Mouse (Mus musculus) liver, adult 2 months (tissue): ENCODE results near the gene Zcchc12. TPM values are rescaled to one million over a fixed set of nuclear protein-coding genes. Genes with fewer than 3 reads are reported as not detected.

ENCODE experiments used
- DNase-seq: peaks from one replicate; pipeline ENCODE4 v3.0.0-alpha.2; 2011; ENCODE audit warnings: low read depth, low spot score; ENCODE audit errors: extremely low read depth
- H3K27ac ChIP-seq: fragments of 200-500 bp; replicated peaks from 2 replicates; pipeline ENCODE4 v1.5.1; 2012; ENCODE audit warnings: low read depth, mild to moderate bottlenecking, control low read depth, inconsistent platforms, low read length; ENCODE audit not compliant: insufficient read depth
- H3K27me3 ChIP-seq: fragments of 200-500 bp; 2 replicates; pipeline ENCODE4 v1.6.1; 2012; ENCODE audit warnings: mild to moderate bottlenecking, moderate library complexity, low read length, inconsistent platforms; ENCODE audit not compliant: control insufficient read depth, insufficient read depth
- H3K36me3 ChIP-seq: fragments of 200-500 bp; 2 replicates; pipeline ENCODE4 v1.6.1; 2012; ENCODE audit warnings: low read length, inconsistent platforms; ENCODE audit not compliant: control insufficient read depth, insufficient read depth
- H3K4me1 ChIP-seq: fragments of 200-500 bp; 2 replicates; pipeline ENCODE4 v1.6.1; 2011; ENCODE audit warnings: low read length; ENCODE audit not compliant: control insufficient read depth, insufficient read depth
- H3K4me3 ChIP-seq: fragments of 200-500 bp; 2 replicates; pipeline ENCODE4 v1.5.1; 2011; ENCODE audit warnings: low read depth, mild to moderate bottlenecking, control low read depth, low read length, moderate library complexity; ENCODE audit not compliant: insufficient read depth
- H3K79me2 ChIP-seq: fragments of 200-500 bp; 2 replicates; pipeline ENCODE4 v1.6.1; 2012; ENCODE audit warnings: inconsistent platforms, mild to moderate bottlenecking, low read length, moderate library complexity; ENCODE audit not compliant: control insufficient read depth, insufficient read depth
- H3K9ac ChIP-seq: fragments of 200-500 bp; 2 replicates; pipeline ENCODE4 v1.6.1; 2012; ENCODE audit warnings: low read depth, mild to moderate bottlenecking, control low read depth, inconsistent platforms, low read length
- CTCF ChIP-seq: fragments of 200-500 bp; IDR thresholded peaks from 2 replicates; pipeline ENCODE4 v1.5.1; 2011; ENCODE audit warnings: low read depth, low read length, control low read depth
- POLR2A ChIP-seq: fragments of 200-500 bp; IDR thresholded peaks from 2 replicates; pipeline ENCODE4 v1.6.1; 2011; ENCODE audit warnings: low read length, control low read depth; ENCODE audit not compliant: insufficient read depth; ENCODE audit errors: extremely low read depth
- WGBS: fragments of 180-500 bp; shearing (Covaris S2); methylation state at CpG from one replicate; pipeline ENCODE4 v1.1.7; 2018; 5-methylcytosine and 5-hydroxymethylcytosine counted together
- polyA plus RNA-seq: library from polyadenylated mRNA; depleted of rRNA; stranded (reverse); fragments of >200 nt; gene quantifications from 2 replicates; pipeline ENCODE4 v1.2.3, GENCODE M21; 2012
- total RNA-seq: library from RNA; depleted of rRNA; stranded (reverse); fragments of >200 nt; gene quantifications from 2 replicates; pipeline ENCODE4 v1.2.3, GENCODE M21; 2014

Gene Zcchc12
- total and polyA plus RNA-seq, 2 experiments = not detected

DNA sequence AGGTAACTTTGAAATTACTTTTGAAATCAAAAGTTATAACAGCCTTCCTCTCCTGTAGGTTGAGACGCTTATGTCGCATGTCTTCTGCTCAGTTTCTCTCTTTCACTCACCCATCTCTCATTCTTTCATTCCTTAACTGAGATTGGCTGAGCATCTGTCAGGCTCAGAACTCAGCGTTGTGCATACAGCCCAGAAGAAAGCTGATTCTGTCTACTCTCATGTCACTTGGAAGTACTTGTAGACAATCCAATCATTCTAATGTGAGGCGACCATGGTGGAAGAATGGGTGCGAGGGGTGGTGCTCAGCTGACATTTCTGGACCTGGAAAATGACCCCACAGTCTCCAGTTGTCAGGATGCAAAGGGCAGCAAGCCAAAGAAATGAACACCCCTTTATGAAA lies 9.7 kb upstream of the Zcchc12 start:
- TF ChIP-seq POLR2A = no peak
- no peak for TF ChIP-seq CTCF
- H3K36me3 ChIP-seq = no peaks in the 10 kb centered on the region
- no peak overlapping the region for H3K4me3 ChIP-seq
- H3K4me1 ChIP-seq = no peaks in the 10 kb centered on the region
- H3K27me3 ChIP-seq = no peaks in the 10 kb centered on the region
- H3K27ac ChIP-seq = no peak overlapping the region
- DNase-seq = no peak
- WGBS = 74% methylated on average over 5 of the region's 5 CpGs
- no peaks in the 10 kb centered on the region for H3K79me2 ChIP-seq
- no peak overlapping the region for H3K9ac ChIP-seq

GRCm38 (mm10) chrX:36186443-36186842 lies 9.3 kb upstream of the Zcchc12 start:
- H3K27me3 ChIP-seq = no peaks in the 10 kb centered on the region
- H3K79me2 ChIP-seq = no peaks in the 10 kb centered on the region
- H3K36me3 ChIP-seq = no peaks in the 10 kb centered on the region
- H3K27ac ChIP-seq = no peak overlapping the region
- 53% methylated on average over 6 of the region's 6 CpGs for WGBS
- no peaks in the 10 kb centered on the region for H3K4me1 ChIP-seq
- TF ChIP-seq CTCF (no peak), POLR2A (no peak)
- H3K9ac ChIP-seq = no peak overlapping the region
- H3K4me3 ChIP-seq = no peak overlapping the region
- no peak for DNase-seq

DNA sequence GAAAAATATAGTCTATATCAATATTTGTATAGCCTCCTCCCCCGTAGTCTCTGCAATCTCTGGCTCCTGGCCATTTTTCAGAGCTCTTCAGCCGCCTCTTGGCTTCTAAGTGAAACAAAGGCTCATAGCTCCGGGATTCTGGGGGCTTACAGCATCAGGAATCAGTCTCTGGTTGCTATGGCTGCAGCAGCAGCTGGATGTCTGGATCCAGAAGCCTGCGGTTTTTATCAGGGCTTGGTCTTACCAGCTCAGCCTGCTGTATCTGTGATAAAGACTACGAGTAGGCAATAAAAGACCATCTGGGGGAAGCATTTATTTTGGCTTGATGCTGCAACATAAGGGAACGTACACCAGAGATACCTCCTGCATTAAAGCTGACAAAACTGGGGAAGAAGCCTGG lies 1.8 kb upstream of the Zcchc12 start:
- no peak for DNase-seq
- 35% methylated on average over 6 of the region's 6 CpGs for WGBS
- Histone ChIP-seq H3K79me2 (no peaks in the 10 kb centered on the region), H3K27me3 (no peaks in the 10 kb centered on the region), H3K27ac (no peak overlapping the region), H3K4me1 (no peaks in the 10 kb centered on the region), H3K4me3 (no peak overlapping the region), H3K36me3 (no peaks in the 10 kb centered on the region), H3K9ac (no peak overlapping the region)
- TF ChIP-seq CTCF (no peak), POLR2A (no peak)

DNA sequence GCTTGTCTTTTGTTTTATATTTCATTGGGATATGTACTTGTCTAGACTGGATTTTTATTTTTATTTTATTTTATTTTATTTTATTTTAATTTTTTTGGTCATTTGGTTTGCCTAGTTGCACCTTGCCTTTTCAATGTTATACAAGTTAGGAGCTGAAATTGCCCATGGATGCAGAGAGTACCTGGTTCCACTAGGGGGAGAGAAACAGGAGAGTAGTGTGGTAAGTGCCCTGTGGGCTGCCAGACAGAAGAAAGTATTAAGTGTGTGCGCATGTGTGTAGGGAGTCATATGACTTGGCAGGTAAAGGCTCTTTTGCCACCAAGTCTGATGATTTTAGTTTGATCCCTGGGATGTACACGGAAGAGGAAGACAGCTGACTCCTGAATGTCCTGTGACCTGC lies 13.8 kb downstream of the Zcchc12 start:
- Histone ChIP-seq H3K4me1 (no peaks in the 10 kb centered on the region), H3K36me3 (no peaks in the 10 kb centered on the region), H3K79me2 (no peaks in the 10 kb centered on the region), H3K4me3 (no peak overlapping the region), H3K27ac (no peak overlapping the region), H3K9ac (no peak overlapping the region), H3K27me3 (no peaks in the 10 kb centered on the region)
- no peak for DNase-seq
- TF ChIP-seq POLR2A = no peak
- TF ChIP-seq CTCF = no peak
- 89% methylated on average over 2 of the region's 2 CpGs for WGBS

- WGBS = 70% methylated on average over 3 of the region's 3 CpGs
- Histone ChIP-seq H3K4me3 (no peak overlapping the region), H3K27ac (no peak overlapping the region), H3K9ac (no peak overlapping the region), H3K27me3 (no peaks in the 10 kb centered on the region), H3K36me3 (no peaks in the 10 kb centered on the region), H3K79me2 (no peaks in the 10 kb centered on the region), H3K4me1 (no peaks in the 10 kb centered on the region)
- DNase-seq = no peak
- TF ChIP-seq POLR2A = no peak
- TF ChIP-seq CTCF = no peak
Measured at GRCm38 (mm10) chrX:36211216-36211615, 15.5 kb downstream of the Zcchc12 start.

DNA sequence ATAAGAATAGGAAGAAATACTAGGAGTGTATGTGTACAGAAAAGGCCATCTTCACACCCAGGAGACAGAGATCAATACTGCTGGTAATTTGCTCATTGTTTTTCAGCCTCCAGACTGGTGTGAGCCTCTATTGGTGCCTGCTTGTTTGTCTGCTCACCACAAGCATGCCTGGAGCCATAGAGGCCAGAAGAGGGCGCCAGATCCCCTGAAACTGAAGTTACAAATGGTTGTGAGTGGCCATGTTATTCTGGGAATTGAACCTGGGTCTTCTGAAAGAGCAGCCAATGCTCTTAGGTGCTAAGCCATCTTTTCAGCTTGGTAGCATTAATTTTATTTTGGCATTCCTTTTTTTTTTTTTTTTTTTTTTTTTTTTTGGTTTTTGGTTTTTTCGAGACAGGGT lies 25.7 kb downstream of the Zcchc12 start:
- Histone ChIP-seq H3K36me3 (no peaks in the 10 kb centered on the region), H3K4me1 (no peaks in the 10 kb centered on the region), H3K27ac (no peak overlapping the region), H3K27me3 (no peaks in the 10 kb centered on the region), H3K9ac (no peak overlapping the region), H3K79me2 (no peaks in the 10 kb centered on the region), H3K4me3 (no peak overlapping the region)
- TF ChIP-seq CTCF (peak; percentile 37), POLR2A (no peak)
- DNase-seq = no peak
- WGBS = 61% methylated on average over 2 of the region's 2 CpGs
